Mouse (Mus musculus) CH12.LX (cell line): ENCODE measurements at regions not wholly inside any gene's neighbourhood (a gene's known extent, or its start where the extent isn't known, plus 50 kb on each side); places are given as distances from the start of the nearest gene placed in this dataset.

Experiments used
- DNase-seq: peaks from one replicate; pipeline ENCODE4 v3.0.0-alpha.2; 2013; ENCODE audit errors: extremely low read depth
- H3K27ac ChIP-seq: 2 replicates; pipeline ENCODE4 v1.5.1; 2012; ENCODE audit warnings: low read depth, mild to moderate bottlenecking, control low read depth, moderate library complexity; ENCODE audit not compliant: insufficient read depth
- H3K27me3 ChIP-seq: replicated peaks from 2 replicates; pipeline ENCODE3; 2012; ENCODE audit warnings: inconsistent platforms
- H3K36me3 ChIP-seq, 2 experiments: replicated peaks in 1 of 2; 2 replicates each; pipeline versions ENCODE3 to v1.6.1; 2012; ENCODE audit warnings: inconsistent platforms in 1 of 2, low read length in 1 of 2, mild to moderate bottlenecking in 1 of 2, mixed read lengths in 1 of 2, moderate library complexity in 1 of 2; ENCODE audit not compliant: control insufficient read depth in 1 of 2, insufficient read depth in 1 of 2
- H3K4me1 ChIP-seq, 2 experiments: 2 replicates each; pipeline ENCODE4 v1.6.1; 2012; ENCODE audit warnings: inconsistent platforms in 1 of 2, moderate library complexity in 1 of 2; ENCODE audit not compliant: insufficient read depth in 2 of 2, control insufficient read depth in 1 of 2
- H3K4me2 ChIP-seq: 2 replicates; pipeline ENCODE4 v1.6.1; 2012; ENCODE audit warnings: low read depth, mild to moderate bottlenecking, control low read depth; ENCODE audit not compliant: poor library complexity, insufficient read depth, severe bottlenecking
- H3K4me3 ChIP-seq, 3 experiments: fragments of 150-350 bp in 1 of 3; sonication (generic) in 1 of 3; replicated peaks in 1 of 3; 2 replicates each; pipeline versions ENCODE3 to v1.5.1; 2011 to 2012; ENCODE audit warnings: low read depth in 2 of 3, low read length in 2 of 3, mild to moderate bottlenecking in 2 of 3, moderate library complexity in 2 of 3, control low read depth in 1 of 3, improper control_type of control experiment in 1 of 3, inconsistent platforms in 1 of 3, mixed read lengths in 1 of 3; ENCODE audit not compliant: poor library complexity in 1 of 3
- H3K79me2 ChIP-seq: replicated peaks from 2 replicates; pipeline ENCODE4 v1.6.1; 2012; ENCODE audit warnings: mild to moderate bottlenecking, moderate library complexity; ENCODE audit not compliant: control insufficient read depth, poor library complexity, insufficient read depth, severe bottlenecking; ENCODE audit errors: extremely low read depth
- H3K9ac ChIP-seq: 2 replicates; pipeline ENCODE4 v1.6.1; 2012; ENCODE audit warnings: low read depth, mild to moderate bottlenecking, control low read depth, moderate library complexity; ENCODE audit not compliant: insufficient read depth
- H3K9me3 ChIP-seq: replicated peaks from 2 replicates; pipeline ENCODE3; 2012; ENCODE audit warnings: low read length, inconsistent platforms, mixed read lengths
- CHD2 ChIP-seq: IDR thresholded peaks from 2 replicates; pipeline ENCODE4 v1.6.1; 2011; ENCODE audit warnings: low read length, improper control_type of control experiment
- CTCF ChIP-seq, 2 experiments: IDR thresholded peaks in 1 of 2; conservative IDR thresholded peaks in 1 of 2; 2 replicates each; pipeline ENCODE4 v1.5.1; 2011 to 2012; ENCODE audit warnings: low read depth in 2 of 2, low read length in 2 of 2, improper control_type of control experiment in 1 of 2, inconsistent platforms in 1 of 2, mild to moderate bottlenecking in 1 of 2, moderate library complexity in 1 of 2
- E2F4 ChIP-seq: IDR thresholded peaks from 2 replicates; pipeline ENCODE4 v1.6.1; 2011; ENCODE audit warnings: low read depth, low read length, improper control_type of control experiment; ENCODE audit not compliant: insufficient replicate concordance
- EP300 ChIP-seq: IDR thresholded peaks from 2 replicates; pipeline ENCODE4 v1.6.1; 2011; ENCODE audit warnings: low read length, improper control_type of control experiment
- ETS1 ChIP-seq: conservative IDR thresholded peaks from 2 replicates; pipeline ENCODE4 v1.6.1; 2012; ENCODE audit warnings: low read depth, mild to moderate bottlenecking, inconsistent platforms, low read length, improper control_type of control experiment, moderate library complexity
- GABPA ChIP-seq: IDR thresholded peaks from 2 replicates; pipeline ENCODE4 v1.6.1; 2012; ENCODE audit warnings: low read depth, low read length, improper control_type of control experiment, inconsistent platforms; ENCODE audit not compliant: insufficient replicate concordance
- HCFC1 ChIP-seq: IDR thresholded peaks from 2 replicates; pipeline ENCODE4 v1.6.1; 2012; ENCODE audit warnings: low read depth, mild to moderate bottlenecking, inconsistent platforms, low read length, improper control_type of control experiment
- JUN ChIP-seq: IDR thresholded peaks from 2 replicates; pipeline ENCODE4 v1.6.1; 2011; ENCODE audit warnings: low read depth, mild to moderate bottlenecking, low read length, improper control_type of control experiment, moderate library complexity; ENCODE audit not compliant: insufficient read depth
- MAFK ChIP-seq: IDR thresholded peaks from 2 replicates; pipeline ENCODE4 v1.6.1; 2011; ENCODE audit warnings: low read length, improper control_type of control experiment; ENCODE audit not compliant: insufficient replicate concordance
- MAZ ChIP-seq: IDR thresholded peaks from 2 replicates; pipeline ENCODE4 v1.6.1; 2012; ENCODE audit warnings: low read depth, mild to moderate bottlenecking, inconsistent platforms, low read length, improper control_type of control experiment, moderate library complexity
- MEF2A ChIP-seq: IDR thresholded peaks from 2 replicates; pipeline ENCODE4 v1.6.1; 2014; ENCODE audit warnings: low read depth, mild to moderate bottlenecking, inconsistent platforms, low read length, improper control_type of control experiment, borderline replicate concordance
- MYC ChIP-seq: IDR thresholded peaks from 2 replicates; pipeline ENCODE4 v1.6.1; 2011; ENCODE audit warnings: low read depth, mild to moderate bottlenecking, improper control_type of control experiment, low read length
- NRF1 ChIP-seq: IDR thresholded peaks from 2 replicates; pipeline ENCODE4 v1.6.1; 2014; ENCODE audit warnings: low read depth, mild to moderate bottlenecking, inconsistent platforms, low read length, improper control_type of control experiment, moderate library complexity
- POLR2AphosphoS2 ChIP-seq: IDR thresholded peaks from 2 replicates; pipeline ENCODE4 v1.6.1; 2011; ENCODE audit warnings: low read depth, low read length, improper control_type of control experiment
- RAD21 ChIP-seq: IDR thresholded peaks from 2 replicates; pipeline ENCODE4 v1.6.1; 2011; ENCODE audit warnings: low read depth, mild to moderate bottlenecking, low read length, improper control_type of control experiment, moderate library complexity
- SIN3A ChIP-seq: IDR thresholded peaks from 2 replicates; pipeline ENCODE4 v1.6.1; 2012; ENCODE audit warnings: low read length, improper control_type of control experiment, inconsistent platforms
- SMC3 ChIP-seq: IDR thresholded peaks from 2 replicates; pipeline ENCODE4 v1.6.1; 2011; ENCODE audit warnings: low read depth, low read length, improper control_type of control experiment
- TBP ChIP-seq: conservative IDR thresholded peaks from 2 replicates; pipeline ENCODE4 v1.6.1; 2011; ENCODE audit warnings: low read depth, low read length, improper control_type of control experiment
- TCF12 ChIP-seq: IDR thresholded peaks from 2 replicates; pipeline ENCODE4 v1.6.1; 2014; ENCODE audit warnings: low read depth, mild to moderate bottlenecking, inconsistent platforms, low read length, improper control_type of control experiment
- USF1 ChIP-seq: IDR thresholded peaks from 2 replicates; pipeline ENCODE4 v1.6.1; 2014; ENCODE audit warnings: low read depth, mild to moderate bottlenecking, inconsistent platforms, low read length, improper control_type of control experiment
- ZKSCAN1 ChIP-seq: IDR thresholded peaks from 2 replicates; pipeline ENCODE4 v1.6.1; 2012; ENCODE audit warnings: low read depth, inconsistent platforms, low read length, improper control_type of control experiment, borderline replicate concordance
- ZNF384 ChIP-seq: IDR thresholded peaks from 2 replicates; pipeline ENCODE4 v1.6.1; 2012; ENCODE audit warnings: low read depth, low read length, improper control_type of control experiment, inconsistent platforms
- dilution Hi-C: fragments of 300-500 bp; cut with MboI; formaldehyde crosslinking; loops from 2 replicates; pipeline ENCODE4 v1.14.3; 2020; ENCODE audit warnings: low sequenced_read_pairs; ENCODE audit not compliant: extremely low pct_unique_long_range_greater_than_20kb, extremely low pct_ligation_motif_present
- in situ Hi-C: fragments of 300-500 bp; cut with MboI; formaldehyde crosslinking; loops from 3 replicates; pipeline ENCODE4 v1.14.3; 2019; ENCODE audit warnings: low sequenced_read_pairs, low pct_ligation_motif_present, low pct_unique_long_range_greater_than_20kb, mixed read lengths

GRCm38 (mm10) chr6:68445782-68446181, 910.2 kb upstream of the Tacstd2 start:
- H3K36me3 ChIP-seq, result no peaks in the 10 kb centered on the region
- H3K9me3 ChIP-seq, result no peaks in the 10 kb centered on the region
- in situ Hi-C loops (no loop called here), dilution Hi-C loops (no loop called here)
- no peaks in the 10 kb centered on the region for H3K79me2 ChIP-seq
- H3K4me3 ChIP-seq, result no peak overlapping the region
- peak; percentile 21 for DNase-seq
- H3K27ac ChIP-seq, result no peak overlapping the region
- H3K9ac ChIP-seq, result no peak overlapping the region
- TF ChIP-seq ETS1 (no peak), MAZ (no peak), TBP (no peak), SMC3 (peak; percentile 53), POLR2AphosphoS2 (no peak), CHD2 (no peak), HCFC1 (no peak), EP300 (no peak), RAD21 (peak; percentile 31), JUN (no peak), NRF1 (no peak), USF1 (no peak), MYC (no peak), CTCF (conservative IDR thresholded peaks at IDR 0.05 in 1 of 2, IDR thresholded peaks at IDR 0.05 in 1 of 2; ENCODE audit: low read depth in 2 of 2, low read length in 2 of 2) (peak in 1 of 2 experiments; percentile 57; a peak in 2 of 4 replicates), TCF12 (no peak), E2F4 (no peak), ZNF384 (no peak), MEF2A (no peak), MAFK (no peak)
- no peaks in the 10 kb centered on the region for H3K4me1 ChIP-seq
- H3K27me3 ChIP-seq, result no peaks in the 10 kb centered on the region
- H3K4me2 ChIP-seq, result no peak overlapping the region

GRCm38 (mm10) chr6:68437184-68437583, 901.6 kb upstream of the Tacstd2 start:
- no peaks in the 10 kb centered on the region for H3K79me2 ChIP-seq
- peak; percentile 46 for DNase-seq
- in situ Hi-C loops (no loop called here), dilution Hi-C loops (no loop called here)
- H3K9me3 ChIP-seq, result no peaks in the 10 kb centered on the region
- H3K27me3 ChIP-seq, result no peaks in the 10 kb centered on the region
- H3K27ac ChIP-seq, result no peak overlapping the region
- TF ChIP-seq POLR2AphosphoS2 (no peak), TCF12 (no peak), ZKSCAN1 (no peak), SIN3A (no peak), GABPA (no peak)
- no peak overlapping the region for H3K9ac ChIP-seq
- no peak overlapping the region for H3K4me3 ChIP-seq
- peaks cover 5 to 8% of the 10 kb centered on the region in 2 experiments; a peak in 2 of 4 replicates for H3K4me1 ChIP-seq
- no peaks in the 10 kb centered on the region for H3K36me3 ChIP-seq
- no peak overlapping the region for H3K4me2 ChIP-seq
